Mouse (Mus musculus): ENCODE results near the gene Slc7a11.

- TF ChIP-seq POLR2A (IDR thresholded peaks at IDR 0.05; ENCODE audit: insufficient read length, low read depth) (no peak), USF1 (IDR thresholded peaks at IDR 0.05; ENCODE audit: low read depth) (no peak), CEBPB (IDR thresholded peaks at IDR 0.05; ENCODE audit: insufficient read depth, poor library complexity, severe bottlenecking) (no peak)
These were observed 144.9 kb downstream of the Slc7a11 start for GRCm38 (mm10) chr3:50298366-50298991.
